Mouse (Mus musculus) liver, postnatal 0 days (tissue): Measurements from ENCODE around the gene Nr1i3.

Experiments
- CTCF ChIP-seq: sonication (generic); IDR thresholded peaks from 2 replicates; pipeline ENCODE4 v1.5.1; 2016; ENCODE audit warnings: antibody characterized with exemption, low read depth
- EP300 ChIP-seq: IDR thresholded peaks from 2 replicates; pipeline ENCODE4 v1.6.1; 2016; ENCODE audit warnings: antibody characterized with exemption, low read depth, mild to moderate bottlenecking

DNA sequence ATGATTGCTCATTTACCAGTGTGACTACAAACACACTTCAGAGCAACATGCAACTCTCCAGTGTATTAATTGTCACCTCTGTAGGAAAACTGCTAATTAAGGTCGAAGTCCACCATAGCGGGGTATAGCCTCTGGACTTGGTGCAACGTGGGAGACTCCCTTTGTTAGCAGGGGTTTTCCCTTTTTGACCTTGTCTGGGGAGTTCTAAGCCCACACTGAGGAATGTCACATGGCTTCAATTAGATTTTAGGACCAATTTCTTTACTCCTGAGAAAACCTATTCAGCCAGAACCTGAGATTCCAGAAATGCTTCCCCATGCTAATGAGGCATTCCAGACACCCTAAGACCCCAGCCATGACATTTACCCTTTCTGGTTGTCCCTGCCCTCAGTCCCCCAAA is 16.4 kb downstream of the Nr1i3 start:
- TF ChIP-seq CTCF: no peak
- no peak for TF ChIP-seq EP300
